Mouse (Mus musculus) G1E (cell line): ENCODE results near the gene Wasf2. TPM values are rescaled to one million over a fixed set of nuclear protein-coding genes. Genes with fewer than 3 reads are reported as not detected.

Experiments used
- ATAC-seq: 2 replicates; pipeline ENCODE4 v1.8.0; 2016; ENCODE audit warnings: mild to moderate bottlenecking; ENCODE audit not compliant: insufficient number of reproducible peaks, poor library complexity, low FRiP score, severe bottlenecking; ENCODE audit errors: extremely low read depth
- DNase-seq: peaks from one replicate; pipeline ENCODE4 v3.0.0; 2012; ENCODE audit warnings: low spot score
- H3K27me3 ChIP-seq: 2 replicates; pipeline ENCODE4 v1.6.1; 2012; ENCODE audit warnings: mild to moderate bottlenecking, low read length, inconsistent platforms; ENCODE audit not compliant: insufficient read depth
- H3K36me3 ChIP-seq: replicated peaks from 2 replicates; pipeline ENCODE3; 2012; ENCODE audit warnings: mild to moderate bottlenecking, inconsistent platforms
- H3K4me1 ChIP-seq: 2 replicates; pipeline ENCODE4 v1.6.1; 2012; ENCODE audit warnings: low read depth, low read length, inconsistent platforms, mixed read lengths; ENCODE audit not compliant: insufficient read depth
- H3K4me3 ChIP-seq: 2 replicates; pipeline ENCODE4 v1.5.1; 2012; ENCODE audit warnings: low read depth, mild to moderate bottlenecking, inconsistent platforms, low read length, moderate library complexity, mixed read lengths
- H3K9me3 ChIP-seq: replicated peaks from 2 replicates; pipeline ENCODE4 v1.6.1; 2012; ENCODE audit warnings: inconsistent platforms
- CTCF ChIP-seq: IDR thresholded peaks from 2 replicates; pipeline ENCODE4 v1.5.1; 2012; ENCODE audit warnings: low read depth, low read length, inconsistent platforms, mixed read lengths
- GATA1 ChIP-seq: IDR thresholded peaks from 2 replicates; pipeline ENCODE4 v1.6.1; 2012; ENCODE audit warnings: borderline replicate concordance, low read length, inconsistent platforms, mixed read lengths
- GATA2 ChIP-seq: IDR thresholded peaks from 2 replicates; pipeline ENCODE4 v1.6.1; 2012; ENCODE audit warnings: low read depth, low read length, inconsistent platforms, borderline replicate concordance
- POLR2AphosphoS5 ChIP-seq: IDR thresholded peaks from 2 replicates; pipeline ENCODE4 v1.6.1; 2012; ENCODE audit warnings: low read depth, low read length, inconsistent platforms; ENCODE audit not compliant: insufficient replicate concordance
- TAL1 ChIP-seq: conservative IDR thresholded peaks from 2 replicates; pipeline ENCODE4 v1.6.1; 2012; ENCODE audit warnings: low read depth, low read length, inconsistent platforms, mixed read lengths
- polyA plus RNA-seq: library from polyadenylated mRNA; stranded (reverse); fragments of >175 nt; gene quantifications from 2 replicates; pipeline ENCODE4 v1.2.3, GENCODE M21; 2012
- total RNA-seq, 2 experiments: library from RNA; stranded (forward) in 1 of 2; stranded (reverse) in 1 of 2; fragments of 200-1000 nt in 1 of 2; fragments of >200 nt in 1 of 2; fragmentation: Nextera tagmentation in 1 of 2; gene quantifications; 2 replicates each; pipeline ENCODE4 v1.2.3; 2014 to 2017

The Wasf2 gene
- total and polyA plus RNA-seq, 3 experiments, result 12.1 to 127 (median 58.3) TPM

GRCm38 (mm10) chr4:133185893-133186292, 55.6 kb downstream of the Wasf2 start:
- DNase-seq, result no peak
- Histone ChIP-seq H3K36me3 (peaks cover 94% of the 10 kb centered on the region), H3K27me3 (no peaks in the 10 kb centered on the region), H3K9me3 (no peaks in the 10 kb centered on the region), H3K4me1 (no peaks in the 10 kb centered on the region), H3K4me3 (no peak overlapping the region)
- no peak for ATAC-seq
- no peak for TF ChIP-seq POLR2AphosphoS5
- no peak for TF ChIP-seq CTCF
- TF ChIP-seq GATA2, result no peak
- TF ChIP-seq GATA1, result no peak
- no peak for TF ChIP-seq TAL1

GRCm38 (mm10) chr4:133186856-133187255, 56.6 kb downstream of the Wasf2 start:
- no peak for DNase-seq
- Histone ChIP-seq H3K9me3 (no peaks in the 10 kb centered on the region), H3K36me3 (peaks cover 95% of the 10 kb centered on the region), H3K27me3 (no peaks in the 10 kb centered on the region), H3K4me1 (no peaks in the 10 kb centered on the region), H3K4me3 (no peak overlapping the region)
- TF ChIP-seq POLR2AphosphoS5 (no peak), GATA2 (no peak), TAL1 (no peak), CTCF (no peak), GATA1 (no peak)
- no peak for ATAC-seq

GRCm38 (mm10) chr4:133189396-133189795, 59.1 kb downstream of the Wasf2 start:
- DNase-seq (no peak), ATAC-seq (no peak)
- Histone ChIP-seq H3K4me1 (no peaks in the 10 kb centered on the region), H3K4me3 (no peak overlapping the region), H3K36me3 (peaks cover 97% of the 10 kb centered on the region), H3K27me3 (no peaks in the 10 kb centered on the region), H3K9me3 (no peaks in the 10 kb centered on the region)
- TF ChIP-seq CTCF (no peak), TAL1 (no peak), GATA2 (no peak)

GRCm38 (mm10) chr4:133194482-133194881, 64.2 kb downstream of the Wasf2 start:
- TF ChIP-seq TAL1, result no peak
- no peak for TF ChIP-seq CTCF
- TF ChIP-seq GATA1, result no peak
- no peak for TF ChIP-seq POLR2AphosphoS5
- TF ChIP-seq GATA2, result no peak
- ATAC-seq (no peak), DNase-seq (no peak)
- H3K9me3 ChIP-seq, result no peaks in the 10 kb centered on the region
- peaks cover 94% of the 10 kb centered on the region for H3K36me3 ChIP-seq
- no peaks in the 10 kb centered on the region; the same call in 1 of the 2 replicates for H3K4me1 ChIP-seq
- no peaks in the 10 kb centered on the region for H3K27me3 ChIP-seq
- no peak overlapping the region for H3K4me3 ChIP-seq

- Histone ChIP-seq H3K36me3 (peaks cover 94% of the 10 kb centered on the region), H3K4me3 (no peak overlapping the region), H3K4me1 (no peaks in the 10 kb centered on the region; the same call in 1 of the 2 replicates), H3K9me3 (no peaks in the 10 kb centered on the region), H3K27me3 (no peaks in the 10 kb centered on the region)
- TF ChIP-seq TAL1 (no peak), GATA1 (no peak), POLR2AphosphoS5 (no peak), GATA2 (no peak), CTCF (no peak)
- DNase-seq (no peak), ATAC-seq (no peak)
These were observed 64.7 kb downstream of the Wasf2 start for GRCm38 (mm10) chr4:133195014-133195413.

- no peaks in the 10 kb centered on the region for H3K9me3 ChIP-seq
- no peak for DNase-seq
- no peaks in the 10 kb centered on the region for H3K27me3 ChIP-seq
- TF ChIP-seq GATA2 (no peak), GATA1 (no peak), CTCF (no peak), POLR2AphosphoS5 (no peak), TAL1 (no peak)
- no peak overlapping the region for H3K4me3 ChIP-seq
- H3K4me1 ChIP-seq, result peaks cover 9% of the 10 kb centered on the region
- peaks cover 93% of the 10 kb centered on the region for H3K36me3 ChIP-seq
- ATAC-seq, result no peak
These were observed 65.8 kb downstream of the Wasf2 start for GRCm38 (mm10) chr4:133196136-133196535.

GRCm38 (mm10) chr4:133196852-133197251, 66.5 kb downstream of the Wasf2 start:
- ATAC-seq, result no peak

More at GRCm38 (mm10) chr4:133196852-133197251, 66.5 kb downstream of the Wasf2 start:
- H3K27me3 ChIP-seq, result no peaks in the 10 kb centered on the region
- no peak for DNase-seq
- peaks cover 87% of the 10 kb centered on the region for H3K36me3 ChIP-seq
- H3K4me1 ChIP-seq, result peaks cover 15% of the 10 kb centered on the region
- TF ChIP-seq TAL1 (no peak), GATA1 (no peak), GATA2 (no peak), POLR2AphosphoS5 (no peak), CTCF (no peak)
- no peak overlapping the region for H3K4me3 ChIP-seq
- no peaks in the 10 kb centered on the region for H3K9me3 ChIP-seq
